Mouse (Mus musculus) liver, embryonic 18 days (tissue): ENCODE measurements around the gene Agtr2. TPM values are rescaled to one million over a fixed set of nuclear protein-coding genes. Genes with fewer than 3 reads are reported as not detected.

Experiments
- polyA plus RNA-seq: library from polyadenylated mRNA; depleted of rRNA; stranded (reverse); fragments of >200 nt; gene quantifications from 2 replicates; pipeline ENCODE4 v1.2.3, GENCODE M21; 2012; rRNA removed

Gene Agtr2
- polyA plus RNA-seq, result 0.14 and 0.24 TPM in 2 replicates

DNA sequence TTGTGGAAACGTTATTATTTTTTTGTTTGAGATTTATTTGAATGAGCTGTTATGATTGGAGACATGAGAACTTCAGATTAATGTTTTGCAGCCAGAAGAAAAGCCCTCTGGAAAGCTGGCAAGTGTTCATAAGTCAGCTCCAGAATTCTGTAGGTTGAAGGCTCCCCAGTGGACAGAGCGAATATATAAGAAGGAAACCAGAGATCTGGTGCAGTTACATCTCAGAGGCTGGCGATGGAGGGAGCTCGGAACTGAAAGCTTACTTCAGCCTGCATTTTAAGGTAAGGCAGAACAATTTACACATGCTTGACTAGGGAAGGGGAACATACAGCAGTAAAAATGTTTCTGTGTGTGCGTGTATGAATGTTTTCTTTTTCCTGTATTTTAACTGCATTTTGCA, at the start of gene Agtr2:
Gene Agtr2, plus strand, starts transcription at position 131 of the 400 bp plus-strand sequence.

Other genes with a start within 250 kb of the Agtr2 start
- not detected in 2 replicates for gene Slc6a14, start 230.4 kb downstream of the Agtr2 start, polyA plus RNA-seq